Mouse (Mus musculus) lung, embryonic 15.5 days (tissue): Measurements from ENCODE around the gene Tbc1d2. TPM values are rescaled to one million over a fixed set of nuclear protein-coding genes. Genes with fewer than 3 reads are reported as not detected.
"Not testable (repeated sequence)": the region's sequence is repeated elsewhere in the genome, so short reads cannot be mapped to it uniquely, and the experiment has no call there.

Experiments used
- ATAC-seq: fragments of 200-750 bp; cut with Nextera tagmentation; 2 replicates; pipeline ENCODE4 v1.8.0; 2017; ENCODE audit warnings: moderate number of reproducible peaks, borderline replicate concordance; ENCODE audit not compliant: low FRiP score, low TSS enrichment; ENCODE audit errors: extremely low read depth
- H3K27ac ChIP-seq: fragments of 300-500 bp; sonication (generic); 2 replicates; pipeline ENCODE4 v1.5.1; 2015; ENCODE audit warnings: moderate library complexity, mild to moderate bottlenecking, inconsistent platforms
- H3K27me3 ChIP-seq: fragments of 300-500 bp; sonication (generic); 2 replicates; pipeline ENCODE4 v1.6.1; 2015; ENCODE audit warnings: inconsistent platforms
- H3K36me3 ChIP-seq: fragments of 300-500 bp; sonication (generic); 2 replicates; pipeline ENCODE4 v1.6.1; 2015; ENCODE audit warnings: inconsistent platforms
- H3K4me1 ChIP-seq: fragments of 300-500 bp; sonication (generic); 2 replicates; pipeline ENCODE4 v1.6.1; 2015; ENCODE audit warnings: inconsistent platforms
- H3K4me2 ChIP-seq: fragments of 300-500 bp; sonication (generic); 2 replicates; pipeline ENCODE4 v1.6.1; 2015; ENCODE audit warnings: inconsistent platforms, mild to moderate bottlenecking, moderate library complexity
- H3K4me3 ChIP-seq: fragments of 300-500 bp; sonication (generic); 2 replicates; pipeline ENCODE4 v1.5.1; 2015; ENCODE audit warnings: mild to moderate bottlenecking, inconsistent platforms
- H3K9ac ChIP-seq: fragments of 300-500 bp; sonication (generic); 2 replicates; pipeline ENCODE4 v1.6.1; 2015; ENCODE audit warnings: inconsistent platforms
- H3K9me3 ChIP-seq: fragments of 300-500 bp; sonication (generic); 2 replicates; pipeline ENCODE4 v1.6.1; 2016; ENCODE audit warnings: inconsistent platforms
- WGBS: fragments of 180-500 bp; shearing (Covaris S2); methylation state at CpG from one replicate; pipeline ENCODE4 v1.1.7; 2015; 5-methylcytosine and 5-hydroxymethylcytosine counted together
- polyA plus RNA-seq: library from polyadenylated mRNA; unstranded; fragments of >200 nt; fragmentation: Nextera tagmentation; extraction: Ambion mirVana; gene quantifications from 2 replicates; pipeline ENCODE4 v1.2.1, GENCODE M21; 2015

Gene Tbc1d2
- polyA plus RNA-seq, 1 experiment from 2014 or later: 3.6 TPM

DNA sequence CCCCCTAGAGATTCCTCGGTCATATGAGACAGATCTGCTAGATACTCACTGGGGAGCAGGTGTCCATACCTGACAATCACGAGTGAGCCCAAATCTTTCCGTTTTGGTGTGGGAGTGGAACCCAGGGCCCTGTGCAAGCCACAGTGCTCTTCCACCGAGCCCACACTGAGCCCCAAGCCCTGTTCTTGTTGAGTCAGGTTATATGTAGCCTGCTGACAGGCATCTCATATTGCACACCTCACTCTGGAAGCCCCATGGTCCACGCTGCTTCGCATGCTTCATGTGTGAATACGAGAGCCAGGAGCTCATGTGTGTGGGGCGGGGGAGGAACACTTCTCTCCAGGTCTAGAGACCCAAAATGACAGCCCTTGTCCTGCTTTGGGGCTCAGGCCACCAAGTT is 60.9 kb downstream of the Tbc1d2 start:
- Histone ChIP-seq H3K4me1 (peaks cover 7% of the 10 kb centered on the region; the same call in 1 of the 2 replicates), H3K27ac (no peak overlapping the region), H3K4me2 (no peak overlapping the region), H3K9ac (no peak overlapping the region), H3K4me3 (no peak overlapping the region), H3K36me3 (no peaks in the 10 kb centered on the region), H3K9me3 (no peaks in the 10 kb centered on the region), H3K27me3 (no peaks in the 10 kb centered on the region)
- ATAC-seq: no peak
- 76% methylated on average over 8 of the region's 8 CpGs for WGBS

DNA sequence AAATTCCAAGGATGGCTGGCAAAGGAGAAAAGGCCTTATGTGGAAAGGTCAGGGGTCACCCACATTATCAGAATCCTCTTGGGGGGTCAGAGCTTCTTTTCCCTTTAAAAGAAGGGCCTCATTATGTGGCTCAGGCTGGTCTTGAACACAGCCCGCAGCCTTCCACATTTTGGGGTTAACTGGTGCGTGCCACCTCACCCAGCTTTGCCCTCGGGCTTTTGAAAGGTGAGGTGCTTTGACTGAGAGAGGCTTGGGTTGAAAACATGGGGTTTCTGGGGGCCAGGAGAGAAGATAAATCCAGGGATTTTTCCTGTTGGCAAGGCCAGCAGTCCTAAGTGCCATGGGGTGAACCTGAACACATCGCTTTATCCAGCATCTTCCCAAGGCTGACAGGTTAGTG is 63.5 kb downstream of the Tbc1d2 start:
- H3K27me3 ChIP-seq: no peaks in the 10 kb centered on the region
- H3K4me3 ChIP-seq: no peak overlapping the region
- no peak overlapping the region for H3K9ac ChIP-seq
- H3K27ac ChIP-seq: no peak overlapping the region
- no peak for ATAC-seq
- no peak overlapping the region for H3K4me2 ChIP-seq
- H3K9me3 ChIP-seq: no peaks in the 10 kb centered on the region
- peaks cover 7% of the 10 kb centered on the region; the same call in 1 of the 2 replicates for H3K4me1 ChIP-seq
- no peaks in the 10 kb centered on the region for H3K36me3 ChIP-seq
- 78% methylated on average over 4 of the region's 4 CpGs for WGBS

DNA sequence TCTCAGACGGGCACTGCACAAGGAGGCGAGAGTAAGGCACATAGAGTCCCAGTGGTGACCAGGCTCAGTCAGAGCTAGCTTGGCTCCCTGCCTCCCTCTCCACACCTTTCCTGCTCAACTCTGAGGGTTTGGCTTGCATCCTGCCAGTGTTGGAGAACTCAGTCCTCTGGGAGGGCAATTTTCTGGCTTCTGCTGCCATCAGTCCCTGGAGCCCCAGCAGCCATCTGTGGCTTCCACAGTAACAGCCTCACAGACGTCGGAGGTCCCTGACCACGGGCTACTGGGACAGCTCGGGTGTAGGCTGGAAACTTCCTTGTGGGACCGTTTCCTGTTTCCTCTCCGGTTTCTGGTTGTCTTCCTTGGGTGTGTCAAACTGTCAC is 64.2 kb downstream of the Tbc1d2 start:
- no peaks in the 10 kb centered on the region for H3K36me3 ChIP-seq
- no peaks in the 10 kb centered on the region for H3K27me3 ChIP-seq
- 68% methylated on average over 8 of the region's 8 CpGs for WGBS
- ATAC-seq: no peak
- peaks cover 7% of the 10 kb centered on the region; the same call in 1 of the 2 replicates for H3K4me1 ChIP-seq
- no peak overlapping the region for H3K4me2 ChIP-seq
- no peak overlapping the region for H3K4me3 ChIP-seq
- H3K9me3 ChIP-seq: no peaks in the 10 kb centered on the region
- H3K9ac ChIP-seq: no peak overlapping the region
- no peak overlapping the region for H3K27ac ChIP-seq

DNA sequence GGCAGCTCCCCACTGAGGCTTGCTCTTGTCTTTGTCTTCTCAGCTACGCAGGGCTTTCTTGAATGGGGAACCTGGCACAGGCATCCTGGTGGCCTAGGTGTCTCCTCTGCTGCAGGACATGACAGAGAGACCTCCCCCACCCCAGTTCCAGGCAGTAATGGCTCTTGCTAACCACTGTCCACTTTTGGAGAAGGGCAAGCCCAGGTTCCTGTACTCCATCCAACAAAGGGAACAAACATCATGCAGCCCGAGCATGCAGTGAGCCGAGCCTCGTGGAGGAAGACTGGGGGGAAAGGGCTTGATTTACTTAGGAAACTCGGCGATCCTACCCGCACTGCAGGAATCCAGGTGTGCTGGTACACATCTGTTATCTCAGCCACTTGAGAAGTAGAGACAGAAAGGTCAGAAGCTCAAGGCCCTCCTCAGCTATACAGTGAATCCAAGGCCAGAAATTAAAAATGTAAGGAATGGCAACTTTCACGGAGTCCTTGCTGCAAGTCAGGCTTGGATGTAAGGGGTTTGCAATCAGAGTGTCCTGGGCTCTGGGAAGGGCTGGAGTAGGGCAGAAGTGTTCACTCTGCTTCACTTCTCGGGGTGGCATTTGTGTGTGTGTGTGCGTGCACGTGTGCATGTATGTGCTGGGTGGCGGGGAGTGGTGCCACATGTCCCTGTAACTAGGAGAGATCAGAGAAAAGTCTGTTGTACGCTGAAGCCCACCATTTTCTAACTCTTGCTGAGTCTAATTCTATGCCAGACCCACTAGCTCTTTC is 64.8 kb downstream of the Tbc1d2 start:
- 59% methylated on average over 13 of the region's 13 CpGs for WGBS
- Histone ChIP-seq H3K9ac (no peak overlapping the region), H3K9me3 (no peaks in the 10 kb centered on the region), H3K36me3 (no peaks in the 10 kb centered on the region), H3K4me3 (no peak overlapping the region), H3K4me2 (no peak overlapping the region), H3K4me1 (peaks cover 7% of the 10 kb centered on the region; the same call in 1 of the 2 replicates), H3K27ac (no peak overlapping the region), H3K27me3 (no peaks in the 10 kb centered on the region)
- ATAC-seq: no peak

DNA sequence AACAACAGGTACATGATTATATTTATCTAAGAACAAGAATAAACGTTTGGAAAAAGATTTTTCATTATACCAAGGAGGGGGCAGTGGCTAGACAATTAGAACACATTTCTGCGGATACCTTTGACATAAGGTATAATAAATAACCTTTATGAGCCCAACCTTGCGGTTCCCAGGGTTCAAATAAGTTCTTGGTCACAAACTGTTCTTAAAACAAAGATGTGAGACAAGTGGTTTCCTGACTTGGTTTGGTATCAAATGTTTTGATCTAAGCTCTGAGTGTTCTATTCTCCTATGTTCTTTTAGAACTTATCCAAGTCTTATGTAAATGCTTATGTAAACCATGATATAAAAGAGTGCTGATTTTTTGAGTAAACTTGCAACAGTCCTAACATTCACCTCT is 65.5 kb downstream of the Tbc1d2 start:
- not testable (repeated sequence) for H3K4me2 ChIP-seq, H3K4me1 ChIP-seq, H3K27ac ChIP-seq, ATAC-seq, H3K9me3 ChIP-seq, H3K4me3 ChIP-seq, H3K36me3 ChIP-seq, H3K9ac ChIP-seq, H3K27me3 ChIP-seq
- 51% methylated on average over 3 of the region's 3 CpGs for WGBS

DNA sequence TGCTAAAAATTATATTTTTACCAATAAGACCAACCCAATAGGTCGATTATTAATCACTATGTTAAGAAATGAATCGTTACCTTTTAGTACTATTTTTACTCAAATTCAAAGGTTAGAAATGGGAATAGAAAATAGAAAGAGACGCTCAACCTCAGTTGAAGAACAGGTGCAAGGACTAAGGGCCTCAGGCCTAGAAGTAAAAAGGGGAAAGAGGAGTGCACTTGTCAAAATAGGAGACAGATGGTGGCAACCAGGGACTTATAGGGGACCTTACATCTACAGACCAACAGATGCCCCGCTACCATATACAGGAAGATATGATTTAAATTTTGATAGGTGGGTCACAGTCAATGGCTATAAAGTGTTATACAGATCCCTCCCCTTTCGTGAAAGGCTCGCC is 65.9 kb downstream of the Tbc1d2 start:
- not testable (repeated sequence) for H3K4me3 ChIP-seq, ATAC-seq, H3K27ac ChIP-seq, H3K27me3 ChIP-seq, H3K4me1 ChIP-seq, H3K9ac ChIP-seq, H3K36me3 ChIP-seq, H3K4me2 ChIP-seq, H3K9me3 ChIP-seq
- WGBS: 74% methylated on average over 2 of the region's 6 CpGs

DNA sequence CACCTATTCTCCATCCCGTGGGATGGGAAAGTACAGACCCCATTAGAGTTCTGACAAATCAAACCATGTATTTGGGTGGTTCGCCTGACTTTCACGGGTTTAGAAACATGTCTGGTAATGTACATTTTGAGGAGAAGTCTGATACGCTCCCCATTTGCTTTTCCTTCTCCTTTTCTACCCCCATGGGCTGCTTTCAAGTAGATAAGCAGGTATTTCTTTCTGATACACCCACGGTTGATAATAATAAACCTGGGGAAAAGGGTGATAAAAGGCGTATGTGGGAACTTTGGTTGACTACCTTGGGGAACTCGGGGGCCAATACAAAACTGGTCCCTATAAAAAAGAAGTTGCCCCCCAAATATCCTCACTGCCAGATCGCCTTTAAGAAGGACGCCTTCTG is 68.0 kb downstream of the Tbc1d2 start:
- not testable (repeated sequence) for ATAC-seq, H3K4me2 ChIP-seq, H3K4me1 ChIP-seq, H3K27ac ChIP-seq, H3K36me3 ChIP-seq, H3K27me3 ChIP-seq, H3K9ac ChIP-seq, H3K4me3 ChIP-seq, H3K9me3 ChIP-seq
- 90% methylated on average over 9 of the region's 9 CpGs for WGBS

DNA sequence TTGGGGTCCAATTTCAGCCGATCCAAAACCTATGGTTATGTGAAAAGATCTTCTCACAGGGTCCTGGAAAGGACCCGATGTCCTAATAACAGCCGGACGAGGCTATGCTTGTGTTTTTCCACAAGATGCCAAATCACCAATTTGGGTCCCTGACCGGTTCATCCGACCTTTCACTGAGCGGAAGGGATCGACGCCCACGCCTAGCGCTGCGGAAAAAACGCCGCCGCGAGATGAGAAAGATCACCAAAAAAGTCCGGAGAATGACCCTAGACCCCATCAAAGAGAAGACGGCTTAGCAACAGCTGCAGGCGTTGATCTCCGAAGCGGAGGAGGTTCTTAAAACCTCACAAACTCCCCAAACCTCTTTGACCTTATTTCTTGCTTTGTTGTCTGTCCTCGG is 68.4 kb downstream of the Tbc1d2 start:
- 95% methylated on average over 22 of the region's 22 CpGs for WGBS
- not testable (repeated sequence) for H3K4me2 ChIP-seq, H3K9ac ChIP-seq, H3K36me3 ChIP-seq, ATAC-seq, H3K4me3 ChIP-seq, H3K27me3 ChIP-seq, H3K9me3 ChIP-seq, H3K27ac ChIP-seq, H3K4me1 ChIP-seq

DNA sequence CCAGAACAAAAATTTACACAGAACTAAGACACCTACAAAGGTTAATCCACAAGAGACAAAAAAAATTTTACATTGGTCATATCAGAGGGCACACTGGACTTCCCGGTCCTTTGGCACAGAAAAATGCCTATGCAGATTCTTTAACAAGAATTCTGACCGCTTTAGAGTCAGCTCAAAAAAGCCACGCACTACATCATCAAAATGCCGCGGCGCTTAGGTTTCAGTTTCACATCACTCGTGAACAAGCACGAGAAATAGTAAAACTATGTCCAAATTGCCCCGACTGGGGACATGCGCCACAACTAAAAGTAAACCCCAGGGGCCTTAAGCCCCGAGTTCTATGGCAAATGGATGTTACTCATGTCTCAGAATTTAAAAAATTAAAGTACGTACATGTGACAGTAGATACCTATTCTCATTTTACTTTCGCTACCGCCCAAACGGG is 69.2 kb downstream of the Tbc1d2 start:
- not testable (repeated sequence) for H3K9me3 ChIP-seq, H3K27me3 ChIP-seq, H3K9ac ChIP-seq, H3K4me2 ChIP-seq, H3K4me1 ChIP-seq, H3K27ac ChIP-seq, H3K36me3 ChIP-seq, ATAC-seq, H3K4me3 ChIP-seq
- WGBS: 89% methylated on average over 15 of the region's 15 CpGs

DNA sequence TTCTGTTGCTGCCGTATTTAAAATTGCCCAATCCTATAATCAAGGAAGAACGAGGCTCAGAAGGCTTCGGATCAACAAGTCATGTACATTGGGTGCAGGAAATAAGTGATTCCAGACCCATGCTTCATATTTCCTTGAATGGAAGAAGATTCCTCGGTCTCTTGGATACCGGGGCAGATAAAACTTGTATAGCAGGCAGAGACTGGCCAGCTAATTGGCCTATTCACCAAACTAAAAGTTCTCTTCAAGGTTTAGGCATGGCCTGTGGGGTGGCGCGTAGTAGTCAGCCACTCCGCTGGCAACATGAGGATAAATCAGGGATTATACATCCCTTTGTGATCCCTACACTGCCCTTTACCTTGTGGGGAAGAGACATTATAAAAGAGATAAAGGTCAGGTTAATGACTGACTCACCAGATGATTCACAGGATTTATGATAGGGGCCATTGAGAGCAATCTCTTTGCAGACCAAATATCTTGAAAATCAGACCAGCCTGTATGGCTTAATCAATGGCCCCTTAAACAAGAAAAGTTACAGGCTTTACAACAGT is 71.1 kb downstream of the Tbc1d2 start:
- ATAC-seq, H3K27ac ChIP-seq, H3K27me3 ChIP-seq, H3K4me2 ChIP-seq, H3K4me1 ChIP-seq, H3K4me3 ChIP-seq, H3K9ac ChIP-seq, H3K9me3 ChIP-seq, H3K36me3 ChIP-seq: not testable (repeated sequence)
- 88% methylated on average over 8 of the region's 8 CpGs for WGBS

DNA sequence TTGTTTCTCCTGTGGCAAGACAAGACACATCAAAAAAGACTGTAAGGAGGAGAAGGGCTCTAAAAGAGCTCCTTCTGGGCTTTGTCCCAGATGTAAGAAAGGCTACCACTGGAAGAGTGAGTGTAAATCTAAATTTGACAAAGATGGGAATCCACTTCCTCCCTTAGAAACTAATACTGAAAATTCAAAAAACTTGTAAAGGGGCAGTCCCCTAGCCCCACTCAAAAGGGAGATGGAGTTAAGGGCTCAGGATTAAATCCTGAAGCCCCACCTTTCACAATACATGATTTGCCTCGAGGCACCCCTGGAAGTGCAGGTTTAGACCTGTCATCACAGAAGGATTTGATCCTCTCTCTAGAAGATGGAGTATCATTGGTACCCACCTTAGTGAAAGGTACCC is 71.8 kb downstream of the Tbc1d2 start:
- WGBS: 48% methylated on average over 1 of the region's 1 CpGs
- no peak overlapping the region for H3K9ac ChIP-seq
- no peak for ATAC-seq

DNA sequence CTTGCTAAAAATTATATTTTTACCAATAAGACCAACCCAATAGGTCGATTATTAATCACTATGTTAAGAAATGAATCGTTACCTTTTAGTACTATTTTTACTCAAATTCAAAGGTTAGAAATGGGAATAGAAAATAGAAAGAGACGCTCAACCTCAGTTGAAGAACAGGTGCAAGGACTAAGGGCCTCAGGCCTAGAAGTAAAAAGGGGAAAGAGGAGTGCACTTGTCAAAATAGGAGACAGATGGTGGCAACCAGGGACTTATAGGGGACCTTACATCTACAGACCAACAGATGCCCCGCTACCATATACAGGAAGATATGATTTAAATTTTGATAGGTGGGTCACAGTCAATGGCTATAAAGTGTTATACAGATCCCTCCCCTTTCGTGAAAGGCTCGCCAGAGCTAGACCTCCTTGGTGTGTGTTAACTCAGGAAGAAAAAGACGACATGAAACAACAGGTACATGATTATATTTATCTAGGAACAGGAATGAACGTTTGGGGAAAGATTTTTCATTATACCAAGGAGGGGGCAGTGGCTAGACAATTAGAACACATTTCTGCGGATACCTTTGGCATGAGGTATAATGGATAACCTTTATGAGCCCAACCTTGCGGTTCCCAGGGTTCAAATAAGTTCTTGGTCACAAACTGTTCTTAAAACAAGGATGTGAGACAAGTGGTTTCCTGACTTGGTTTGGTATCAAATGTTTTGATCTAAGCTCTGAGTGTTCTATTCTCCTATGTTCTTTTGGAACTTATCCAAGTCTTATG is 74.3 kb downstream of the Tbc1d2 start:
- not testable (repeated sequence) for H3K4me2 ChIP-seq, ATAC-seq, H3K9ac ChIP-seq, H3K9me3 ChIP-seq, H3K27ac ChIP-seq, H3K27me3 ChIP-seq, H3K36me3 ChIP-seq, H3K4me3 ChIP-seq, H3K4me1 ChIP-seq
- 81% methylated on average over 6 of the region's 10 CpGs for WGBS

More for the DNA sequence above, 71.8 kb downstream of the Tbc1d2 start:
- Histone ChIP-seq H3K4me1 (no peaks in the 10 kb centered on the region), H3K27ac (no peak overlapping the region), H3K36me3 (no peaks in the 10 kb centered on the region), H3K27me3 (no peaks in the 10 kb centered on the region), H3K4me3 (no peak overlapping the region), H3K9me3 (no peaks in the 10 kb centered on the region), H3K4me2 (no peak overlapping the region)
